Mouse (Mus musculus): ENCODE results near the gene Kif19a.

Gene Kif19a

DNA sequence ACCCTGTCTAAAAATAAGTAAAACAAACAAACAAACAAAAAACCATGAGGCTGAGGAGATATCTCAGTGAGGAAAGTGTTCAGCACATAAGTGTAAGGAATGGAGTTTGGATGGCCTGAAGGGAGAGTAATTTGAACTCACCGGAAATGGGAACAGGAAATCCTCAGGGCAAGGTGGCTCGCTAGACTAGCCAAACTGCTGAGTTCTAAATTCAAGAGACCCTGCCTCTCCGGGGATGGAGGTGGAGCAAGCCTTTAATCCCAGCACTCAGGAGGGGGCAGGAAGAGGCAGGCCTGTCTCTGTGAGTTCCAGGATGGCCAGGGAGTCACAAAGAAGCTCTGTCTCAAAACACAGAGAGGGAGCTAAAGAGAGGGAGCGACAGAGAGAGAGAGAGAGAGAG is 45.2 kb downstream of the Kif19a start:
- no peak for DNase-seq

DNA sequence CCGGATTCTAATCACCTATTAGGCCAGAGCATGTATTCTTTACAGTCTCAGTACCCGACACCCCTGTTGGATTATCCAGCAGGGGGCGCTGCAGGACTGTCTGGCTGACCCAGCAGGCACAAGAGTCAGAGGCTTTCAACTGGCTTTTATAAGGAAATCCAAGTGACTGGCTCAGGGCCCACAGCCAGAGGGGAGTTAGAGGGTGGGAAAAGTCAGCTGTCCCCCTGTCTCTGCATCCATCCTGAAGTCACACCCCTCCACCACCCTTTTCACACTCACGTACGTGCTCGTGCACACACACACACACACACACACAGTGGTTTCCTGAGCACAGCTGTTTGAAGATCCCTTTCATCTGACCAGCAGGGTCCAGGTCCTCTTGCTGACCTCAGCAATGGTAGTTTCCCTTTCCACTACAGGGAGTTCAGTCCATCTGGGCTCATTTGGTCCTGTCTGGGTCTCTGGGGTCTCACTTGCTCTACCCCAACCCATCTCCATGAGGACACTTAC is 47.6 kb downstream of the Kif19a start:
- DNase-seq = peak; percentile 84 to 87

DNA sequence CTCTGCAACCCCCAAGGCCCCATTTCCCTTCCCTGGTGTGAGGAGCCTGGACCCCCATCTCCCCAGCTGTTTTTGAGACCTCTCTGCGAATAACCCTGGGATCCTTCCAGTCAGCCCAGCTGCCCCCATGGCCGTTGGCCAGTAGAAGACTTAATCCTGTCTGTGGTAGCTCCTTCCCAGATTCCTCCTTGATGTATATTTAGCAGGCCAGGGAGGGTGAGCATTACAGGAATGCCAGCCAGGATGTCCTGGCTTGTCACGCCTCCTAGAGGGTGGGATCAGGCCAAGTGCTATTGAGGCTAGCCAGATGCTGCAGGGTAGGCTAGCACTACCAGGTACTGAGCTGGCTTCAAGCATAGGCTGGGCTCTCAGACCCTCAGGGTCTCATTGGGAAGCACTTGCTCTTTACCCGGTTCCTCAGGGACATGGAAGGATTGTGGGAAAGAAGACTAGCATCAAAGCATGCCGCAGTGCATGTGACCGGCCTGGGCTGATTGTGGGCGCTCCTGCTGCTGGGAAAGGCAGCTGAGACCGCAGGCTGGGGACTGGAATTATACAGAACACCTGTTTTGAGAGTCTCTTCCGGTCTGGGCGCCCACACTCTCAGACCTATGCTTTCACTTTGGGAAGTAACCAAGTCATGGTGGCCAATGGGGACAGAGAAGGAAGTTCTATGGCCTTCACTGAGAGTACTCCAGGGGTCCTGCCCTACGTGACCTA is 49.8 kb downstream of the Kif19a start:
- no peak for DNase-seq

DNA sequence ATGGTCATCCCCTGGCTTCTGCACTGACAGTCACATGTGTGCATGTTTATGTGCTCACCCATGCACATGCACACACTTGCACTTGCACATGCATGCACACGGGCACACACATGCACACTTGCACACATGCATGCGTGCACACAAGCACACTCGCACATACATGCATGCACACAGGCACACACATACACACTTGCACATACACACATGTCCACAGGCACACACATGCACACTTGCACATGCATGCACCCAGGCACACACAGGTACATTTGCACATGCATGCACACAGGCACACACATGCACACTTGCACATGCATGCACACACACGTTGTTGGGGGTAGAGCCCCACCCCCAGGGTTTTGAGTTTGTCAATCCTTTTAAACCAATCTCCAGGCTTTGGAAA is 51.7 kb downstream of the Kif19a start:
- no peak for DNase-seq

DNA sequence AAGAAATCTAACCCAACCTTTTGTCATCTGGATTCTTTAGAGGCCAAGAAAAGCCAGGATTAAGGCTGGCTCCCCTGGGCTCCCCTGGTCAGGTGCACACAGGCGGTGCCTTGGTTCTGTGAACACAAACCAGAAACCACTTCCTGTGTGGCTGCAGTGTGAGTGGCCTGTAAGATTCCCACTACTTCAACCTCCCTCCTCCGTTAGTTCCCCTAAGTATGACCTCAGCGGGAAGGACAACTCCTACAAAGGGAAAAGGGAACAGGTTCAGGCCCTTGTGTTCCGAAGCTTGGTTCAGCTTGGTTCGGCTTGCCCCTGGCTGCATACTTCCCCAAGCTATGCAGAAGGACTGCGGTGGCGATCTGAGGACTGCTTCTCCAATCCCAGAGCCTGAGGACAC is 53.0 kb downstream of the Kif19a start:
- DNase-seq = peak; percentile 53 to 63

DNA sequence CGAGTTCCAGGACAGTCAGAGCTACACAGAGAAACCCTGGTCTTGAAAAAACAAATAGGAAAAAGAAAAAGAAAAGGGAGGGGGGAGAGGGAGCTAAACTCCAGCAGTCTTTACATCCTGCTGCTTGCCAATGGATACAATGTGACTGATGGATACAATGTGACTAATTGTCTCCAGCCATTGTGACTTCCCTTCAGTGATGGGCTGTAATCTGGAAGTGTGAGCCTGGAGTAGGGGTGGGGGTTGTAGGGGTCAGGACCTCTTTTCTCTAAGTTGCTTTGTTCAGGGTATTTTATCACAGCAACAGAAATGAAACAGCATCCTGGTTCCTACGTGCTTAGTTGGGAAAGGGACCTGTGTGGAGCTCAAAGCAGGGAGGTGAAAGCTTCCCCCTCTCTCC is 53.9 kb downstream of the Kif19a start:
- DNase-seq = no peak

DNA sequence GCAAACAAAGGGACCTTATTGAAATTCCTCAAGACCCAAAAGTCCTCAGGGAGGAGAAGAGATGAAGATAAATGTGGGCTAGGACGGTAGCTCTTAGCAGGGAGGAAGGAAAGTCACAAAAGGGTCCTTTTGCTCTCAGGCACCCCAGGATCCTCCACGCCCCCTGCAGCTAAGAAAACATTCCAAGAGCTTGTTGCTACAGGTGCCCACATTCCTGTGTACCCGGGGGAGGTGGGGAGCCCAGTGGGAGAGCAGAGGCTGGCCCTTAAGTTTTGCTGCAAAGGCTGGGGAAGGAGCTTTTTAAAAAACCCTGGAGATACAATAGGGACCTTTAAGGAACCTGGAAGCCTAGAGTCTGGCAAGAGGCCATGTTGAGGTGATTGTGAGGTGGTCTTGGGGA is 55.3 kb downstream of the Kif19a start:
- DNase-seq = no peak

DNA sequence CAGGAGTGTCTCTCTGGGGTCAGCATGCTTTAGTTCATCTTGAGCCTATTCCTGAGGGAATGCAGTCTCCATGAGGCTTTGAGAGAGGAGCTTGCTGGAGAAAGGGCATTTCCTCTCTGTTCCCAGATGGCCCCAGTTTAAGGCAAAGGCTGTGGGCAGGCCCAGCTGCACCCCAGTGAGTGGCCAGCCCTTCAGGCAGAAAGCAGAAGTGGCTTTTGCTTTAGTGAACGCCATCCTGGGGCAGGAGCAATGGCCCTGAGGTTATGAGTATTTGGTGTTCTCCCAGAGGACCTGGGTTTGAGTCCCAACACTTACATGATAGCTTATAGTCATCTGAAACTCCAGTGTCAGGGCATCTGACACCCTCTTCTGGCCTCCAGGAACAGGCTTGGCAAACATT is 56.1 kb downstream of the Kif19a start:
- no peak for DNase-seq

DNA sequence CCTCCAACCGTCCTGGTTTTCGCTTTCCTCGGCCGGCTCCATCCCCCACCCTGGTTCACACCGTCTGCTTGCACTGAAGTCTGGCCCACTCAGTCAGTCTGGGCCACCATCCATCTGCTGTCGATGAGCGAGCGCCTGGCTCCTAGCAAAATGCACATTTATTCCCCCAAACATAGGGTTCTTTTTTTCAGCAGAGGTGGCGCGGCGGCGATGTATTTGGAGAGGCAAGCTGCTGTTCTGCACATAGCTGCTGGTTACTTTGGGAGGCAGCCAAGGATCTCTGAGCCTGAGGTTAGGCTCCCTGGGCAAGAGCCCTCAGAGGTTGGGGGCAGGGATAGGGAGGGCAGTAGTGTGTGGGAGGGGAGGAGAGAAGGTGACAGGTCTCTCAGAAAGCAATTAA is 57.5 kb downstream of the Kif19a start:
- DNase-seq = peak; percentile 71 to 77

DNA sequence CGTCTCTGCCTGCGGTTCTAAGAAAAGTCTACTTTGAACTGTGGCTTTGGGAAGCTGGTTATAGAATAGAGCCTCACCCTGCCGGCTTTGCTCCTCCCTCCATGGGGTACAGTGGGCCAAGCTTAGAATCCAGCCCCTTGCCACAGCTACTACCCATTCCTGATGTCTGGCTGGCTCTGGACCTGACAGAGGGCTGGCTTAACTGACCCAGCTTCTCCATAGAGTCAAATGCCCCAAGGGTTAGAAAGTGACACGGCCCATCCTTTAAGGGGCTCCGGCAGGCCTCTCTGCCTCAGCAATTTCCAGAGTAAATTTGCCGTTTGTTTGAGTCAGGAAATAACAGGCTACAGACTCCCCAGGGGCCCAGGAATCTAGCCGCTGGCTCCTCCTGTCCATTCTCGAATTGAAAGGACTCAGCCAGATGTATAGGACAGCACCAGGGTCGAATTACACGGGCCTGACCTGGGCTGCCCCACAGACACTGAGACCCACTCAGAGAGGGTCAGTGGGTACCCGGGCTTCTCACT is 58.1 kb downstream of the Kif19a start:
- no peak for DNase-seq

DNA sequence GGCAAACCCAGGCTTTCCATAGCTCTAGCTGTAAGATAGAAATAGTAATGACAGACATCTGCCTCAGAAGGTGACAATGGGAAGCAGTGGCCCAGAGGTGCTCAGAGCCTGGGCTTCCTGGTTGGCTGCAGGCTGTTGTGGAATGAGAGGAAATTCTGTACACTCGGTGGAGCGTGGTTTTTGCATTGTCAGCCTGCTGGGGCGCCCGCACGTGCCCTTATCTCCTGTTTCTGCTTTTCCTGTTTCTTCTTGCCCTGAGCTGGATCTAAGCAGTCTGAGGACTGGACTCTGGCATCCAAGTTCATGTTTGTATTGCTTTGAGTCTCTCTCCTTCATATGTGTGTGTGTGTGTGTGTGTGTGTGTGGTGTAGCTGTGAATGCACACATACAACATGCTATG is 61.5 kb downstream of the Kif19a start:
- DNase-seq = no peak

DNA sequence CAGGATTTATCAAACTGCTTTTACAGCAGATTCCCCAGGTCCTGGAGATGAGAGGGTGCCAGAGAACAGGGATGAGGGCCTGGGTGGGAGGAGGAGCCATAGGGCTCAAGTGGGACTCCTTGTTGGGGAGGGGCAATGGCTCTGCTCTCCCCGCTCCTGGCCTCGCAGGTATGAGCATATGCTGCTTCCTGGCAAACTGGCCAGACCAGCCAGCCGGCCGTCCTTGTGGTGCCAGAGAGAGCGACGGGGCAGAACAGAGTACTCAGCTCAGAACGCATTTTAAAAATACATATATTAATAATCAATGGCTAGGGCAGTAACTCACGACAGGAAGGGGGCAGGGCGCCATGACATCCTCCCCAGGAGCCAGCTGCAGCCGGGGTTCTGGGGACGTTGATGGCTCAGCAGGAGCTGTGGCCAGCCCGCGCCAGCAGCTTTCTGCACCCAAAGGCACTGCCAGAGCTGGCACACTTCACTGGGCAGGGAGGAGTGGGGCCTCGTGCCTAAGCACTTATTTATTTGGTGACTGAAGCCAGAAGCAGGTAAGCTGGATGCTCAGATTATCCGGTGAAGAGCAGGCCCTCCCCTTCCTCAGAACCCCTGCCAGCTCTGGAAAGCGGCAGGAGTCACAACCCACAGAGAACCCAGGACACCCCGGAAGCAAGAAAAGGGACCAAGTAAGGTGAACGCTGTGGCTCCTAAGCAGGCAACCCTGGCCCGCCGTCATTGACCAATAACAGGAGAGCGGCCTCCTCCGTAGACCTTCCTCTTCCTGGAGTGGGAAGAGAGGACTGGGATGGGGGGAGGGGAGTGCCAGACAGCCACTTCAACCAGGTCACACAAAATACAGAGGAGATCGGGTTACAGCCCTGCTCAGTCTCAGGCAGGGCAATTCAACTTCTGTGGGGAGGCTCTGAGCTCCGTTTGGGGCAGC is 64.6 kb downstream of the Kif19a start:
- peak; percentile 82 to 87 for DNase-seq

DNA sequence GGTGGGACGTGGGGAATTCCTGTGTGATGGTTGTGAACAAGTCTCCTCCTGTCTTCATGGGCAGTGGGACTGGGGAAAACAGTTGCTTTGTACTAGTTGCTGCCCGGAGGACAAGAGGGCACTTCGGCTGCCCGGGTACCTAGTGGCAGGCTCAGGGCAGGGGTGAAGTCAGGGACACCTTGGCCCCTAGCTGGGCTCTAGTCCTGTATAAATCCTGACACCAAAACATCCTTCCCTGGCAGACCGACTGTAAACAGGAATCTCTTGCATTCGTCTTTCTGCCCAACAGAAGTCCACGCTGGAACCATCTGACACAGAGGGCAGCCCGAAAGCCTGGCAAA is 65.2 kb downstream of the Kif19a start:
- DNase-seq = no peak

DNA sequence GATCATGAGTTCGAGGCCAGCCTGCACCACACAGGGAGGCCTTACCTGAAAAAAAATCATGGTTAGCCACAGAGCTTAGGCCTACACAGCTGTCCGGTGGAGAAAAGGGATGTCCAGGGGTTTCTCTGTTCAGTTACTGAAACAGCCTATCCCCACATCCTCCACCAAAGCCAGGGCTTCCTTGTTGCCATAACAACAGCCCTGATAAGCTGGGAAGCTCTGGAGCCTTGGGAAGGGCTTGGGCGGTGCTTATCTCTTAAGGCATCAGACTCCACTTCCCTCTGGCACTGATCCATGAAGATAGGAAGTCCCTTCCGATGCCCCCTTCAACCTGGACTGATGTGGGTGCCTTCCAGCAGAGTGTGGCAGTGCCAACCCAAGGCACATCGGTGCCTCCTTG is 68.0 kb downstream of the Kif19a start:
- DNase-seq = peak in 1 of 2 experiments; percentile 19

Data from lung, adult 18-20 months (tissue).